Mouse (Mus musculus): ENCODE measurements around the gene Klhl7. TPM values are rescaled to one million over a fixed set of nuclear protein-coding genes. Genes with fewer than 3 reads are reported as not detected.
"Not testable (repeated sequence)": the region's sequence is repeated elsewhere in the genome, so short reads cannot be mapped to it uniquely, and the experiment has no call there.

Gene Klhl7
- polyA plus RNA-seq, 1 experiment = 0.26 TPM

- no peak overlapping the region for H3K4me3 ChIP-seq (replicated peaks)
- peaks cover 20% of the 10 kb centered on the region for H3K27me3 ChIP-seq (replicated peaks)
- no peaks in the 10 kb centered on the region for H3K9me3 ChIP-seq
- TF ChIP-seq GATA1 (IDR thresholded peaks at IDR 0.05; ENCODE audit: borderline replicate concordance, low read length) (no peak), FLI1 (IDR thresholded peaks at IDR 0.05; ENCODE audit: low read length) (no peak)
- peaks cover 4% of the 10 kb centered on the region; the same call in 1 of the 2 replicates for H3K4me1 ChIP-seq
- H3K36me3 ChIP-seq (replicated peaks; ENCODE audit: low read length) = no peaks in the 10 kb centered on the region
Observed at GRCm38 (mm10) chr5:24088451-24088850, 12.0 kb upstream of the Klhl7 start.

- H3K9me3 ChIP-seq = no peaks in the 10 kb centered on the region
- no peaks in the 10 kb centered on the region for H3K36me3 ChIP-seq (replicated peaks; ENCODE audit: low read length)
Observed at GRCm38 (mm10) chr5:24092496-24092895, 7.9 kb upstream of the Klhl7 start.

DNA sequence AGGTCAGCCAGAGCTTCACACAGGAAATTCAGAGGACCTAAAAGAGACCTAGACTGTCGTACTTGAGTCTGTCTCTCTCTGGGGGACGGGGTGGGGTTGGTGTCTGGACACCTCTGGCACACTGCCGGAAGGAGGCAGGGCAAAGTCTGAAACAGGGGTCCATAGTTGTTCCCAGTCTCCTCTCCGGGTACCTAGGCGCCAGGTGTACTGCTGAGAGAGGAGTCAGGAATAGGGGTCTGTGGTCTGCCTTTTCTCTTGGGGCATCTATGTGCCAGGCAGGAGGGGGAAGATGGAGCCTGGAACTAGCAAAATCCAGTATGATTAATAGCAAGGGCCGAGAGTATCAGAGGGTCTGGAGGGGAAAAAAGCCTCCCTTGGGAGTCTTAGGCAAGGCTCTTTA is 5.0 kb upstream of the Klhl7 start:
- no peaks in the 10 kb centered on the region for H3K36me3 ChIP-seq (replicated peaks; ENCODE audit: low read length)
- no peak for TF ChIP-seq GATA1 (IDR thresholded peaks at IDR 0.05; ENCODE audit: borderline replicate concordance, low read length)
- TF ChIP-seq FLI1 (IDR thresholded peaks at IDR 0.05; ENCODE audit: low read length) = no peak

More at GRCm38 (mm10) chr5:24092496-24092895, 7.9 kb upstream of the Klhl7 start:
- TF ChIP-seq FLI1 (IDR thresholded peaks at IDR 0.05; ENCODE audit: low read length) = no peak
- no peak for TF ChIP-seq GATA1 (IDR thresholded peaks at IDR 0.05; ENCODE audit: borderline replicate concordance, low read length)
- Histone ChIP-seq H3K27me3 (replicated peaks) (peaks cover 28% of the 10 kb centered on the region), H3K4me3 (replicated peaks) (no peak overlapping the region), H3K4me1 (peaks cover 6% of the 10 kb centered on the region; the same call in 1 of the 2 replicates)

DNA sequence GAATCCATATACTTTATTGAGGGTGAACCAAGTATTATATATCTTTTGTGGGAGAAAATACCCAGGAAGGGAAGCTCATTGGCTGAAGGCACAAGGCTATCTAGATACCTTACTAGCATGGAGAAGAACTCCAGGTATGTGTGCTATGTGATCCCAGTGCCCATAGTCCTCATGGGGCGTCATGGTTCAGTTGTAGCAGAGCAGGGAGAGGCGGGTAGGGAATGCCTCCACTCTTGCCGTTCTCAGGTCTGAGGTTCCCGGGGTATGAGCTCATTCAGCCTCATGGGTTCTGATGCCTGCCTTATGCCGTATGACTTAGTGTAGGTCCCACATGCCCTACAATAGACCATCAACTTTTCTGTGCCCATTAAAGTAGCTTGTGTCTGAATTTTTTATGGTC is 4.5 kb upstream of the Klhl7 start:
- Histone ChIP-seq H3K9me3 (no peaks in the 10 kb centered on the region), H3K4me1 (peaks cover 11% of the 10 kb centered on the region), H3K36me3 (replicated peaks; ENCODE audit: low read length) (no peaks in the 10 kb centered on the region), H3K27me3 (replicated peaks) (peaks cover 26% of the 10 kb centered on the region), H3K4me3 (replicated peaks) (no peak overlapping the region)
- TF ChIP-seq FLI1 (IDR thresholded peaks at IDR 0.05; ENCODE audit: low read length) (no peak), GATA1 (IDR thresholded peaks at IDR 0.05; ENCODE audit: borderline replicate concordance, low read length) (no peak)

More for the DNA sequence above, 5.0 kb upstream of the Klhl7 start:
- Histone ChIP-seq H3K9me3 (no peaks in the 10 kb centered on the region), H3K27me3 (replicated peaks) (peaks cover 26% of the 10 kb centered on the region), H3K4me1 (peaks cover 11% of the 10 kb centered on the region), H3K4me3 (replicated peaks) (no peak overlapping the region)

GRCm38 (mm10) chr5:24100810-24101311 is 456 bp downstream of the Klhl7 start:
- H3K4me3 ChIP-seq (replicated peaks) = peak overlapping the region; percentile 94
- H3K27me3 ChIP-seq (replicated peaks) = peaks cover 6% of the 10 kb centered on the region
- H3K36me3 ChIP-seq (replicated peaks; ENCODE audit: low read length) = no peaks in the 10 kb centered on the region
- H3K4me1 ChIP-seq = peaks cover 10% of the 10 kb centered on the region; the same call in 1 of the 2 replicates
- no peak for TF ChIP-seq GATA1 (IDR thresholded peaks at IDR 0.05; ENCODE audit: borderline replicate concordance, low read length)
- TF ChIP-seq FLI1 (IDR thresholded peaks at IDR 0.05; ENCODE audit: low read length) = no peak
- no peaks in the 10 kb centered on the region for H3K9me3 ChIP-seq

- TF ChIP-seq FLI1 (IDR thresholded peaks at IDR 0.05; ENCODE audit: low read length) (no peak), GATA1 (IDR thresholded peaks at IDR 0.05; ENCODE audit: borderline replicate concordance, low read length) (no peak)
- Histone ChIP-seq H3K27me3 (replicated peaks) (peaks cover 6% of the 10 kb centered on the region), H3K36me3 (replicated peaks; ENCODE audit: low read length) (no peaks in the 10 kb centered on the region), H3K4me1 (peaks cover 10% of the 10 kb centered on the region; the same call in 1 of the 2 replicates), H3K4me3 (replicated peaks) (peak overlapping the region; percentile 94), H3K9me3 (no peaks in the 10 kb centered on the region)
Observed at GRCm38 (mm10) chr5:24101446-24102140, 1.2 kb downstream of the Klhl7 start.

GRCm38 (mm10) chr5:24103235-24103634 is 2.8 kb downstream of the Klhl7 start:
- H3K4me3 ChIP-seq (replicated peaks); H3K27me3 ChIP-seq (replicated peaks); H3K9me3 ChIP-seq; H3K36me3 ChIP-seq (replicated peaks; ENCODE audit: low read length): not testable (repeated sequence)
- H3K4me1 ChIP-seq = peaks cover 10% of the 10 kb centered on the region; the same call in 1 of the 2 replicates

DNA sequence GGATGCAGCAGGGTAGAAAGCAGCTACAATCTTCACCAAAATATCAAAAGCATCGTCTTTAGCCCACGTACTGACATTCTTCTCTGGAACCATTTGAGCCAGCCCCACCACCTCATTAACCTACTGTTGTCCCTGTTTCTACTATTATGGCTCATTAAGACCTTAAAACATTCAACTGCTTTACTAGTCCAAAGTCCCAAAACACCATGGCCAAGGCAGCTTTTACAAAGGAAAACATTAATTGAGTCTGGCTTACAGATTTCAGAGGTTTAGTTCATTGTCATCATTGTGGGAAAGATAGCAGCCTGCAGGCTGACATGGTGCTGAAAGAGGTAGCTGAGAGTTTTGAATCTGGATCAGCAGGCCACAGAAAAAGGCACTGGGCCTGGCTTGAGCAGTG is 3.4 kb downstream of the Klhl7 start:
- no peaks in the 10 kb centered on the region for H3K27me3 ChIP-seq (replicated peaks)
- no peaks in the 10 kb centered on the region for H3K36me3 ChIP-seq (replicated peaks; ENCODE audit: low read length)
- H3K4me3 ChIP-seq (replicated peaks) = no peak overlapping the region
- H3K9me3 ChIP-seq = 0 out of 2 replicates have a peak, but pooled peaks cover 2% of the 10 kb centered on the region
- H3K4me1 ChIP-seq = peaks cover 10% of the 10 kb centered on the region; the same call in 1 of the 2 replicates
- TF ChIP-seq GATA1 (IDR thresholded peaks at IDR 0.05; ENCODE audit: borderline replicate concordance, low read length) = no peak
- TF ChIP-seq FLI1 (IDR thresholded peaks at IDR 0.05; ENCODE audit: low read length) = no peak

GRCm38 (mm10) chr5:24107071-24107739 is 6.8 kb downstream of the Klhl7 start:
- H3K27me3 ChIP-seq (replicated peaks) = no peaks in the 10 kb centered on the region
- H3K4me1 ChIP-seq = no peaks in the 10 kb centered on the region
- no peak overlapping the region for H3K4me3 ChIP-seq (replicated peaks)
- TF ChIP-seq GATA1 (IDR thresholded peaks at IDR 0.05; ENCODE audit: borderline replicate concordance, low read length) (no peak), FLI1 (IDR thresholded peaks at IDR 0.05; ENCODE audit: low read length) (no peak)
- H3K36me3 ChIP-seq (replicated peaks; ENCODE audit: low read length) = peaks cover 3% of the 10 kb centered on the region
- H3K9me3 ChIP-seq = 0 out of 2 replicates have a peak, but pooled peaks cover 2% of the 10 kb centered on the region

- Histone ChIP-seq H3K4me1 (no peaks in the 10 kb centered on the region), H3K36me3 (replicated peaks; ENCODE audit: low read length) (peaks cover 3% of the 10 kb centered on the region), H3K27me3 (replicated peaks) (no peaks in the 10 kb centered on the region), H3K4me3 (replicated peaks) (no peak overlapping the region), H3K9me3 (0 out of 2 replicates have a peak, but pooled peaks cover 2% of the 10 kb centered on the region)
- no peak for TF ChIP-seq FLI1 (IDR thresholded peaks at IDR 0.05; ENCODE audit: low read length)
- no peak for TF ChIP-seq GATA1 (IDR thresholded peaks at IDR 0.05; ENCODE audit: borderline replicate concordance, low read length)
Observed at GRCm38 (mm10) chr5:24107740-24108098, 7.3 kb downstream of the Klhl7 start.
